Mouse (Mus musculus): ENCODE data around the gene Ankrd34a. TPM values are rescaled to one million over a fixed set of nuclear protein-coding genes. Genes with fewer than 3 reads are reported as not detected.
A peak's percentile ranks its signal among the peaks of the same experiment; 100 is the strongest.

Ankrd34a gene
- polyA plus RNA-seq, 1 experiment from 2014 or later: 2.3 TPM

GRCm38 (mm10) chr3:96566661-96567450, 29.6 kb upstream of the Ankrd34a start:
- Histone ChIP-seq H3K9ac (ENCODE audit: low read length) (no peak overlapping the region), H3K9me3 (ENCODE audit: control insufficient read depth, low read length) (no peaks in the 10 kb centered on the region), H3K4me1 (replicated peaks; ENCODE audit: control insufficient read depth, insufficient read depth, low read length) (peaks cover 15% of the 10 kb centered on the region), H3K4me3 (ENCODE audit: low read depth, low read length) (no peak overlapping the region), H3K36me3 (ENCODE audit: control insufficient read depth, insufficient read depth, low read length) (no peaks in the 10 kb centered on the region), H3K4me2 (ENCODE audit: low read length) (no peak overlapping the region), H3K27ac (ENCODE audit: low read depth) (no peak overlapping the region), H3K27me3 (replicated peaks; ENCODE audit: control insufficient read depth, insufficient read depth, low read length) (no peaks in the 10 kb centered on the region)
- 78% methylated on average over 8 of the region's 8 CpGs for WGBS
- DNase-seq (ENCODE audit: low spot score) (no peak), ATAC-seq (replicated peaks; ENCODE audit: low FRiP score, low TSS enrichment, low read depth) (no peak)

- H3K9ac ChIP-seq (ENCODE audit: low read length): no peak overlapping the region
- no peak for DNase-seq (ENCODE audit: low spot score)
- no peak overlapping the region for H3K27ac ChIP-seq (ENCODE audit: low read depth)
- no peaks in the 10 kb centered on the region for H3K36me3 ChIP-seq (ENCODE audit: control insufficient read depth, insufficient read depth, low read length)
- no peaks in the 10 kb centered on the region for H3K9me3 ChIP-seq (ENCODE audit: control insufficient read depth, low read length)
- no peaks in the 10 kb centered on the region for H3K27me3 ChIP-seq (replicated peaks; ENCODE audit: control insufficient read depth, insufficient read depth, low read length)
- no peak overlapping the region for H3K4me2 ChIP-seq (ENCODE audit: low read length)
- peaks cover 14% of the 10 kb centered on the region for H3K4me1 ChIP-seq (replicated peaks; ENCODE audit: control insufficient read depth, insufficient read depth, low read length)
- ATAC-seq (replicated peaks; ENCODE audit: low FRiP score, low TSS enrichment, low read depth): no peak
- H3K4me3 ChIP-seq (ENCODE audit: low read depth, low read length): no peak overlapping the region
- WGBS: 82% methylated on average over 8 of the region's 8 CpGs
Observed at GRCm38 (mm10) chr3:96568605-96569004, 27.8 kb upstream of the Ankrd34a start.

GRCm38 (mm10) chr3:96569506-96569905, 26.9 kb upstream of the Ankrd34a start:
- no peak for ATAC-seq (replicated peaks; ENCODE audit: low FRiP score, low TSS enrichment, low read depth)
- no peaks in the 10 kb centered on the region for H3K9me3 ChIP-seq (ENCODE audit: control insufficient read depth, low read length)
- no peak overlapping the region for H3K27ac ChIP-seq (ENCODE audit: low read depth)
- WGBS: 92% methylated on average over 13 of the region's 13 CpGs
- no peak for DNase-seq (ENCODE audit: low spot score)
- no peak overlapping the region for H3K4me3 ChIP-seq (ENCODE audit: low read depth, low read length)
- H3K9ac ChIP-seq (ENCODE audit: low read length): no peak overlapping the region
- H3K4me2 ChIP-seq (ENCODE audit: low read length): no peak overlapping the region
- no peaks in the 10 kb centered on the region for H3K27me3 ChIP-seq (replicated peaks; ENCODE audit: control insufficient read depth, insufficient read depth, low read length)
- no peaks in the 10 kb centered on the region for H3K36me3 ChIP-seq (ENCODE audit: control insufficient read depth, insufficient read depth, low read length)
- peaks cover 7% of the 10 kb centered on the region; the same call in 1 of the 2 replicates for H3K4me1 ChIP-seq (replicated peaks; ENCODE audit: control insufficient read depth, insufficient read depth, low read length)

- no peak for ATAC-seq (replicated peaks; ENCODE audit: low FRiP score, low TSS enrichment, low read depth)
- H3K27ac ChIP-seq (ENCODE audit: low read depth): no peak overlapping the region
- WGBS: 86% methylated on average over 11 of the region's 11 CpGs
Observed at GRCm38 (mm10) chr3:96569966-96570605, 26.4 kb upstream of the Ankrd34a start.

GRCm38 (mm10) chr3:96570643-96571042, 25.8 kb upstream of the Ankrd34a start:
- Histone ChIP-seq H3K9me3 (ENCODE audit: control insufficient read depth, low read length) (no peaks in the 10 kb centered on the region), H3K27ac (ENCODE audit: low read depth) (0 out of 2 replicates have a peak overlapping the region, but pooled peaks have one; percentile 11), H3K4me2 (ENCODE audit: low read length) (no peak overlapping the region), H3K27me3 (replicated peaks; ENCODE audit: control insufficient read depth, insufficient read depth, low read length) (no peaks in the 10 kb centered on the region), H3K9ac (ENCODE audit: low read length) (no peak overlapping the region), H3K4me3 (ENCODE audit: low read depth, low read length) (no peak overlapping the region), H3K4me1 (replicated peaks; ENCODE audit: control insufficient read depth, insufficient read depth, low read length) (peaks cover 3% of the 10 kb centered on the region; the same call in 1 of the 2 replicates), H3K36me3 (ENCODE audit: control insufficient read depth, insufficient read depth, low read length) (no peaks in the 10 kb centered on the region)
- 68% methylated on average over 7 of the region's 7 CpGs for WGBS
- no peak for ATAC-seq (replicated peaks; ENCODE audit: low FRiP score, low TSS enrichment, low read depth)
- DNase-seq (ENCODE audit: low spot score): no peak

More at GRCm38 (mm10) chr3:96569966-96570605, 26.4 kb upstream of the Ankrd34a start:
- Histone ChIP-seq H3K4me2 (ENCODE audit: low read length) (no peak overlapping the region), H3K27me3 (replicated peaks; ENCODE audit: control insufficient read depth, insufficient read depth, low read length) (no peaks in the 10 kb centered on the region), H3K4me3 (ENCODE audit: low read depth, low read length) (no peak overlapping the region), H3K36me3 (ENCODE audit: control insufficient read depth, insufficient read depth, low read length) (no peaks in the 10 kb centered on the region), H3K9me3 (ENCODE audit: control insufficient read depth, low read length) (no peaks in the 10 kb centered on the region), H3K9ac (ENCODE audit: low read length) (no peak overlapping the region), H3K4me1 (replicated peaks; ENCODE audit: control insufficient read depth, insufficient read depth, low read length) (peaks cover 3% of the 10 kb centered on the region; the same call in 1 of the 2 replicates)
- no peak for DNase-seq (ENCODE audit: low spot score)

- Histone ChIP-seq H3K9me3 (ENCODE audit: control insufficient read depth, low read length) (no peaks in the 10 kb centered on the region), H3K27me3 (replicated peaks; ENCODE audit: control insufficient read depth, insufficient read depth, low read length) (no peaks in the 10 kb centered on the region), H3K9ac (ENCODE audit: low read length) (no peak overlapping the region), H3K36me3 (ENCODE audit: control insufficient read depth, insufficient read depth, low read length) (no peaks in the 10 kb centered on the region), H3K4me3 (ENCODE audit: low read depth, low read length) (no peak overlapping the region), H3K27ac (ENCODE audit: low read depth) (no peak overlapping the region), H3K4me2 (ENCODE audit: low read length) (no peak overlapping the region), H3K4me1 (replicated peaks; ENCODE audit: control insufficient read depth, insufficient read depth, low read length) (peaks cover 10% of the 10 kb centered on the region)
- ATAC-seq (replicated peaks; ENCODE audit: low FRiP score, low TSS enrichment, low read depth) (no peak), DNase-seq (ENCODE audit: low spot score) (no peak)
- 74% methylated on average over 2 of the region's 2 CpGs for WGBS
Observed at GRCm38 (mm10) chr3:96571336-96571735, 25.1 kb upstream of the Ankrd34a start.

- no peaks in the 10 kb centered on the region for H3K36me3 ChIP-seq (ENCODE audit: control insufficient read depth, insufficient read depth, low read length)
- no peak overlapping the region; the same call in 1 of the 2 replicates for H3K27ac ChIP-seq (ENCODE audit: low read depth)
- H3K9me3 ChIP-seq (ENCODE audit: control insufficient read depth, low read length): no peaks in the 10 kb centered on the region
- no peak overlapping the region for H3K4me3 ChIP-seq (ENCODE audit: low read depth, low read length)
- DNase-seq (ENCODE audit: low spot score): no peak
- no peak overlapping the region for H3K9ac ChIP-seq (ENCODE audit: low read length)
- no peak for ATAC-seq (replicated peaks; ENCODE audit: low FRiP score, low TSS enrichment, low read depth)
- WGBS: 77% methylated on average over 16 of the region's 16 CpGs
- H3K27me3 ChIP-seq (replicated peaks; ENCODE audit: control insufficient read depth, insufficient read depth, low read length): no peaks in the 10 kb centered on the region
- H3K4me1 ChIP-seq (replicated peaks; ENCODE audit: control insufficient read depth, insufficient read depth, low read length): peaks cover 16% of the 10 kb centered on the region
- no peak overlapping the region for H3K4me2 ChIP-seq (ENCODE audit: low read length)
Observed at GRCm38 (mm10) chr3:96571896-96572698, 24.3 kb upstream of the Ankrd34a start.

GRCm38 (mm10) chr3:96573611-96574511, 22.6 kb upstream of the Ankrd34a start:
- H3K9me3 ChIP-seq (ENCODE audit: control insufficient read depth, low read length): no peaks in the 10 kb centered on the region
- no peaks in the 10 kb centered on the region for H3K27me3 ChIP-seq (replicated peaks; ENCODE audit: control insufficient read depth, insufficient read depth, low read length)
- no peak overlapping the region for H3K27ac ChIP-seq (ENCODE audit: low read depth)
- H3K9ac ChIP-seq (ENCODE audit: low read length): no peak overlapping the region
- 75% methylated on average over 18 of the region's 19 CpGs for WGBS
- H3K4me3 ChIP-seq (ENCODE audit: low read depth, low read length): no peak overlapping the region
- H3K36me3 ChIP-seq (ENCODE audit: control insufficient read depth, insufficient read depth, low read length): no peaks in the 10 kb centered on the region
- H3K4me2 ChIP-seq (ENCODE audit: low read length): no peak overlapping the region
- H3K4me1 ChIP-seq (replicated peaks; ENCODE audit: control insufficient read depth, insufficient read depth, low read length): peaks cover 24% of the 10 kb centered on the region
- no peak for DNase-seq (ENCODE audit: low spot score)
- no peak for ATAC-seq (replicated peaks; ENCODE audit: low FRiP score, low TSS enrichment, low read depth)
